Mouse (Mus musculus) liver (tissue): ENCODE data around the gene Pus10.

ENCODE experiments used
- DNase-seq: peaks from one replicate; pipeline ENCODE4 v3.0.0-alpha.2; 2020; ENCODE audit warnings: mixed read lengths

Gene Pus10

DNA sequence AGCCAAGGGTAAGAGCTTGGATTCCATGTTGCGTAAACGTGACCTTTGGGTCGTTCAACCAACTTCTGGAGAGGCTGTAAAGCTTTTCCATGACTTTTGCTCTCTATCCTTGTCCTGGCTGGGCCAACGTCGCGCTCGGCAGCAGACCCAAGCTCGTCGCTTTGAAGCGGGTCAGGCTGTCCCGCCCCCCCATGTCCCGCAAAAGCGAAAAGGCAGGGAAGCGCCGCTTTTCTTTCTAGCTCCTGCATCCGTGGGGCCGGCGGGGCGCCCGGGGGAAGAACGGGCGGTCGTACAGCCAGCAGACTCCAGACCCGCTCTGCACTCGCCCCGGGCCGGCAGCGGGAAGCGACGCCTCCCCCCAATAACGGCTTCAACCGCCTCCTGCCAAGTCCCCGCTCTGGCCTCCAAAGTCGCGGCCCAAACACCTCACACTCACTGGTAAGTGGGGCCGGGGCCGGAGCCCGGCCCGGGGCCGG, at the start of gene Pus10:
Pus10 (plus strand) TSS at position 364 of the 476 bp plus-strand sequence.
- DNase-seq: peak; percentile 61

DNA sequence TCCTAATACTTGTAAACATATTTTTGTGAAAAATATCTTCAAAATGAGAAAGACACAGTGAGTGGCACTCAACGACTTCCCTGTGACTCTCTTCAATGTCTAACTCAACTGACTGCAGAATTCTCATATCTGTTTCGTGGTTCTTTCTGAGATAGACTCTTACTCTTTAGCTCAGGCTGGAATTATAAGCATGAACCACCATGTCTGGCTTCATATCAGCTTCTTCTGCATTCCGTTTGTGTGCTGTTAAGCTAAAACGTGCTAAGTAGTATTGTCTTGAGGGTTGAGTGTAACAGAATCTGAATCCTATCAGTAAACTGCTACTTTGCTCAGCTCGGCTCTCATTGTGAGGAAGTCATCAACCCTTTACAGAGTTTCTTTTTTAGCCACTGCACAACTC, 46.5 kb upstream of the Pus10 start:
- no peak for DNase-seq

DNA sequence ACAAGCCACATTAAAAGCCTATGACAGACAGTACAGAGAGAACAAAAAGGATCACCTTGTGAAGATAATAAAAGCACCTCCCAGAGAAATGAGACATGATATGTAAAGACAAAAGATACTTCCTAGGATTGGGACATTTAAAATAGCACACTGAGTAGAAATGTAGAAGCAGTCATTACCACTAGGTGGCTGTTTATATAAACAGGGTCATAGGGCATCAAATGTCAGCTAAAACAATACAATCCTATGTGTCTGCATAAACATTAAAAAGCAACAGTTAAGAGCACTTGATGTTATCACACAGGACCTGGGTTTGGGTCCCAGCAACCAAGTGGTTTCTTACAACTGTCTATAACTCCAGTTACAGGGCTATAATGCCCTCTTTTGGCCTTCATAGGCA, 34.8 kb upstream of the Pus10 start:
- DNase-seq: no peak

GRCm38 (mm10) chr11:23632945-23633878, 32.3 kb upstream of the Pus10 start, which contains the start of gene 0610010F05Rik:
0610010F05Rik (minus strand) TSS chr11:23633639.
- DNase-seq: peak; percentile 96

GRCm38 (mm10) chr11:23633879-23634215, 31.6 kb upstream of the Pus10 start:
- no peak for DNase-seq

DNA sequence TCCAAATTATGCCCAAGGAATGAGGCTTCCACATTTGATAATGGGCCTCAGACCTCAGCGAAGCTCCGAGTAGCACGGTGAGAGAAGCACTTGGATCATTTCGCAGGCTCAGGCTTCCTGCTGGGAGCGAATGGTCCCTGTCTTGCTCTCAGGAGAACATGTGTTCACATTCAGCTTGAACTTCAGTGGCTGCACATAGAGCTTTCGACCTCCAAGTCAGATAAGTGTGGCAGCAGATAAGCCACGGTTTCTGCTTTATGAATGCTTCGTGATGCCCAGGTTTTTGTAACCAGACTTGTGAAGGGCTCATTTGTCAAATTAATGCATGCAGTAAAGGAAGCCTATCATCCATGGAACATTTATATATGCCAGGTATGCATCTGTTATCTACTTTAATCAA, 30.9 kb upstream of the Pus10 start:
- peak; percentile 4 for DNase-seq

DNA sequence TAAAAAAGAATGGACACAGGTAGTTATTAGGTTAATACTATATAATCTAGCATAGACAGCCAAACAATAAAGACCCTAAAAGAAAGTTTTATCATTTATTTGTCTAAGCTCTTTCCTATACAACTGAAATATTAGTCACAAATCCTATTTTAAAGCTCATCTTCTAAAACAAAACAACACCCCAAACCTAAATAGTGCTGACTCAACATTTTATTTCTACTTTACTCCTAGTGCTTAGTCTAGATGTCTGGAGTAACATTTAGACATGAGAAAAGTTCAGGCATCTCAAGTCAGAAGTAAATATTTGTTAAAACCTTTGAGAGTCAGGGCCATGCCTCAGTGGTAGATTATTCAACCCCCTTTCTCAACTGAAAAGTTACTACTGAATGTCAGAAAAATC, 18.0 kb upstream of the Pus10 start:
- no peak for DNase-seq

DNA sequence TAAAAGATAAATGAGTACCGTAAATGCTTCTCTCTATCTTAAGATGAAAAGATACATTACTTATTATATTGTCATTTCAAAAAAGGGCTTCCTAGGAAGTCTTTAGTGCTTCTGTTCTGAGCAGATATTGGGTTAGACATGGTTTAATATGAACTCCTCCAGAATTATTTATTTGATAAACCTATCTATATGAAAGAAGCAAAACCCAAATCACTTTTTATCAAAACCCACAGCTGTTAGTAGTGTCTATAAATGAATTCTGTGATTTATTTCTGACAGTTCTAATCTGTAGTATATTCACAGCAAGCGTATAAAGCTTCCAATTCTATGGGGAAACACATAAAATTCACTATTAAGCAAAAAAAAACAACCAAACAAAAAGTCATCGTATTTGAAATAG, 17.6 kb upstream of the Pus10 start:
- DNase-seq: no peak

- no peak for DNase-seq
These were observed 11.8 kb upstream of the Pus10 start for GRCm38 (mm10) chr11:23653666-23654065.

DNA sequence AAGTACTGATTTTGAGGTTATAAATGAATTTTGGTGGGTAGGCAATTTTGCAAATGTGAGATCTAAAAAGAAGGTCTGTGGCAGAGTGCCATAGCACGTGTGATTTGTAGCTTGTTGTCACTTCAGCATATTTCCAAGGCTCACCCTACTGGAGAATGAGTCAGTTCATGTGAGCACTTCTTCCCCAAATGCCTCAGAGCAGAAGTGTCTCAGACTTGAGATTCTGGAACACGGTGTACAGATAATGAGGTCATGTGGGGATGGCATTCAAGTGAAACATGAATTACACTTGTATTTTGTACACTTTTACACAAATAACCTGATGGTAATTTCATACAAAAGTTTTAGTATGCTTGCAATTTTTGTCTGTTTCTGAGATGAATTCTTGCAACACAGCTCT, 7.7 kb upstream of the Pus10 start:
- DNase-seq: no peak

DNA sequence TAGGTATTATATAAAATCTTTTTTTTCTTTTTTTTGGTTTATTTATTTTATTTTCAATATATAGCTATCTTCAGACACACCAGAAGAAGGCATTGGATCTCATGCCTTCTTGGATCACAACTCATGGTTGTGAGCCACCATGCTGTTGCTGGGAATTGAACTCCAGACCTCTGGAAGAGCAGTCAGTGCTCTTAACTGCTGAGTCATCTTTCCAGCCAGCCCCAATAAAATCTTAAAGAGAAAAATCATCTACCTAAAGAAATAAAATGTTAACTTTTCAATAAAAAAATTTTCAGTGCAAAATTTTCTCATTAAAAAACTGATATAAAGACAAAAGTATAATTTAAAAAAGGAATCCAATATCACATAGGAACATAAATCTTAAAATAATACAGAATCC, 1.2 kb upstream of the Pus10 start:
- no peak for DNase-seq

- DNase-seq: peak; percentile 97
These were observed 476 bp downstream of the Pus10 start, which contains the start of gene Pex13 for GRCm38 (mm10) chr11:23665798-23666501. Pex13 (minus strand) TSS chr11:23665959.

DNA sequence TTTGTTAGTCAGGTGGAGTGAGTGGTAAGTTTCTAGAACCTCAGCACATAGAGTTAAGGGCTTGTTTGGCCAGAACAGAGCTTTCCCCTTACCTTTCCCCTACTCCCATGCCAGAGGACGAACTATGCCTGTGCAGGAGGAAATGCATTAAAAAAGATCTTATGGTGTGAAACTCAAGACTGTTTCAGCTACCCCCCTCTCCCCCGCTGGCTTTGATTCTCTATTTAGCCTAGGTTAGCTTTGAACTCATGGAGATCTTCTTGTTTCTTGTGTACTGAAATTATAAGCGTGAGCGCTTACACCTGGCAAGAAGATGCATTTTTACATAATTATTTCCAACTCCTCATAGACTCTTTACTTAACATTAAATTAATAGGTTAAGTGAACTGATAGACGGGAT, 1.1 kb downstream of the Pus10 start:
- DNase-seq: no peak

DNA sequence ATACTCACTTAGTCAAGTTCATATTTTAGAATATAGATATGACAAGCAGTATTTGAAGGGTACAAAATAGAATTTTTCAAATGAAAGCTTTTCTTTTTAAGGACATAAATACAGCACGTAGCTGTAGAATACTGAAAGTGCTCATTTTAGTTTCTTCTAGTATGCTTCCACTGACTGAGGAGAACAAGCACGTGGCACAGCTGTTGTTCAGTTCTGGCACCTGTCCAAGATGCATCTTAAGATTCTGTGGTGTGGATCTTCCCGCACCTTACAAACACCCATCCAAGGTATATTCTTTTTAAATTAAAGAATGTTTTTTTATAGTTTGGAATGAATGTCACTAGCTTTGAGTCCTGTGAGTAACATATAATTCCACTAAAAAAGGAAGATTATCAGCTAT, 1.7 kb downstream of the Pus10 start:
- no peak for DNase-seq

DNA sequence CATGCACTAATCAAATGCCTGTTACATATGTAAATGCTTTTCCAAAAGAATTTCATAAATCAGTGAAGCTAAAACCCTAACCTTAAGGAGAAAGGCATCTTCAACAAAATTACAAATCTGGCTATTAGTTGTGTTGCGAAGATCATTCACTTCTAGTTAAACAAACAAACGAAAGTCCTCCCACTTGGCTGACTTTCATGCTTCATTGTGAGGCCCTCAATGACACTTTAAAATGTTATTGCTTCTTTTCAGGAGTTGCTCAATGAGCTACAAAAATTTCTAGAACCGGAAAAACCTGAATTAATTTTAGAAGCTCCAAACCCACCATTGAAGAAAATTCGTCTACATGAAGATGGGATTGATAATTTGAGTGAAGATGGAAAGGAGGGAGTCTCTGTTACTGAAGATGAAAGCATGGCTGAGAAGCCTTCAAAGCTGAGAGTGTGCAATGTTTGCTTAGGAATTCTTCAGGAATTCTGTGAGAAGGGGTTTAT, 6.8 kb downstream of the Pus10 start:
- no peak for DNase-seq

DNA sequence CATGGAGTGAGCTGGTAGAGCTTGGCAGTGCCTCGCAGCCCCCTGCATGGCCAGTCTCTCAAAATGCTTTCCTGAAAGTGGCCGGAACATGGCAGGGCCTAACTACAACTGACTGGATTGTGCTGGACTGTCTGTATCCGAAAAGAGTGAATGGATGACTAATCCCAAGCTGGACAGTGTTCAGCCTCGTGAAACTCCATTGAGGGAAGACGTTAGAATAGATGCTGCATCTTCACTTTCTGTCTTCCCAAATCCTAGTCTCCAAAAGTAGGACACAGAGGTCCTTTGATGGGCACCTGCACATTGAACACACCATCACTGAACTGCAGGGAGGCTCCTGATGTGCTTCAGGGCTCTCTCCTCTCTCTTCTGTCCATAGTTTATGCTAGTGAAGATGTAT, 10.6 kb downstream of the Pus10 start:
- DNase-seq: no peak

DNA sequence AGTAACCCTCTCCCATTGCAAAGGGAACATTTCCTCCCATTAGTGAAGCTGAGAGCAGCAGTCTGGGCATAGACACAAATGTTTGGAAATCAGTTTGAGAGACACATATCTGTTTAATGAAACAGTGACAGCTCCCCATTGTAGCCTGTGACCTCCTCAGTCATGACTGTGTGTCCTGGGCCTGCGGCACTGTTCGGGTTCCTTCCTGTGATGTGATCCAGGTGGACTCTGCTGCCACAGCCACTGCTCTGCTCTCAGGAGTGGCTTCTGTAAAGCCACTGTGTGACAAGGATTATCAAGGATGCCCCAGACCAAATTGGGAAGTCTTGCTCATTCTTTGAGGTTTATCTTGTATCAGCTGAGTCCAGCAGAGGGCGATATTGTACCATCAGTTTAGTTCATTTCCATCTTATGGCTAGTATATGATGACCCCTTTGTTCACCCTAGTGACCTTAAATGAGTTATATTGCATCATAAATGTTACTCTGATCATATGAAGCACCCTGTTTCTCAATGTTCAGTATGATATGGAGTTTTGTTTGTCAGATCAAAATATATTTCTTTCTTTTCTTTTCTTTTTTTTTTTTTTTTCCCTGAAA, 13.7 kb downstream of the Pus10 start:
- DNase-seq: peak; percentile 61

DNA sequence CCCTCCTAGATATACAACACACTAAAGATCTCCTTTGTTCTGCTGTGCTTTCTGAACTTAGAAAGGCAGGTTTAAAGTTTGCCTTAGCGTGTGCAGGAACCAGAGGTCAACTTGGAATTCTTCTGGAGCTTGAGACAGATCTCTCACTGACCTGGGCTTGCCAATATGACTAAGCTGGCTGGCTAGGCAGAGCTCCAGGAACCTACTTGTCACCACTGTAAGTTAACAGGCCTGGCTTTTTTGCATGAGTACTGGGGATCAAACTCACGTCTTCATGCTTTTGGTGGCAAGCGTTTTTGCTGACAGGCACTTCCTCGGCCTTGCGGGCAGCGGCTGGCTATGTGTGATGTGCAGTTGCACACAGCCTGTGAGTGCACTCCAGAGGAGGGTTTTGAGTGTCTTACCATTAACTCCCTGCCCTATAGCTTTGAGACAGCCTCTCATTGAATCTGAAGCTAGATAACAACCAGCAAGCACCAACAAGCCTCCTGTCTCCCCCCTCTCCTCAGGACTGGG, 15.0 kb downstream of the Pus10 start:
- DNase-seq: no peak

GRCm38 (mm10) chr11:23682561-23682960, 17.1 kb downstream of the Pus10 start:
- DNase-seq: no peak

DNA sequence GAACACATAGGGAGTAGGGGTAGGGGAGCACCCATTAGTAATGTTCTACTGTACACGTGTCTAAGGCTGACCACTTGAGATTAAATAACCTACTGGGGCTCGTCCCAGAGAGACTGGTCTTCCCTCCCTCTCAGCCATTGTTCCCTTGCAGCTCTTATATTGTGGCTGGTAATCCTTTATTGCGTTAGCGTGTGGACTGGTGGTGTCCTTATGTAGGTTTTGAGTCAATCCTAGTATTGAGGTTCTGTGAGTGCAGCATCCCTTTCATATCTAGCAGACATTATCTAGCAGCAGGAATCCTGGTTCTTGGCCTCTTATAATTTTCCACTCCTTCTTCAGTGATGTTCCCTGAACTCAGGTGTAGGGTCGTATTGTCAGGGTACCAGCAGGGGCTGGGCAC, 21.2 kb downstream of the Pus10 start:
- DNase-seq: no peak

DNA sequence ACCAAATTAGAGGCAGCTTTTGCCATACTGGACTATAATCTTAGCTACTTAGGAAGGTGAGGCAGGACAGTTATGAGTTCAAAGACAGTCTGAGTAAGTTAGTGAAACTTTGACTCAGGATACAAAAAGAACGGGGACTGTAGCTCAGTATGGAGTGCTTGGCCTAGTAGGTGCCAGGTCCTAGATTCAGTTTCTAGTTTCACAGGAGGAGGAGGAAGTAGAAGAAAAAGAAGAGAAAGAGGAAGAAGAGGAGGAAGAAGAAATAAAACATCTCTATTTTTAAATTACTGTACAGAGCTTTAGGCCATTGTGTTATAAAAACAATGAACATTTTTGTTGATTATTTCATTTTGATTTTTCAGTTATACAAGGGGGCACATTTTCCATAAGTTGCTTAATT, 22.6 kb downstream of the Pus10 start:
- DNase-seq: no peak

- DNase-seq: no peak
These were observed 27.8 kb downstream of the Pus10 start for GRCm38 (mm10) chr11:23693286-23693685.

DNA sequence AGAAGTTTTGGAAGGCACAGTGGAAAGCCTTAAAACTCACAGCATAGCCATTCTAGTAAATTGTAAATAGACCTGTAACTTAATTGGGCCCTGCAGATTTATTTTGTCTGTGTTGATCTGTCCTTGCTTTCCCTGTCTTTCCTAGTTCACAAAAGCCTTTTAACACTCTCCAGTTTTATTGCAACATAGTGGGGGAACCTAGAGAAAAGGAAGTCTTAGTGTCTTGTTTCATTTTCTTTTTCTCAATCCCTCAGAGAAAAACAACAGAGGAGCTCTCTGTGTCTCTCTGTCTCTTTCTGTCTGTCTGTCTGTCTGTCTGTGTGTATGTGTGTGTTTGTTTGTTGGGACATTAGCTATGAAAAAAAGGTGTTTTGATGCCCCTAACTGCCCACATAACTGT, 30.4 kb downstream of the Pus10 start:
- no peak for DNase-seq
